Mouse (Mus musculus) embryo, embryonic 10.5 days (tissue): ENCODE results near the gene Serinc1.
A peak's percentile ranks its signal among the peaks of the same experiment; 100 is the strongest.
"Not testable (repeated sequence)": the region's sequence is repeated elsewhere in the genome, so short reads cannot be mapped to it uniquely, and the experiment has no call there.

Source experiments
- DNase-seq: peaks from one replicate; pipeline ENCODE4 v3.0.0-alpha.2; 2015; ENCODE audit warnings: low spot score

The Serinc1 gene

GRCm38 (mm10) chr10:57532218-57533101 is at the start of gene Serinc1:
Gene Serinc1, minus strand, starts transcription at chr10:57532530.
- peak; percentile 97 for DNase-seq

GRCm38 (mm10) chr10:57576721-57577120 is 44.4 kb upstream of the Serinc1 start:
- DNase-seq: no peak

GRCm38 (mm10) chr10:57572130-57572529 is 39.8 kb upstream of the Serinc1 start:
- peak; percentile 58 for DNase-seq

- DNase-seq: peak; percentile 84
These were observed 38.9 kb upstream of the Serinc1 start for GRCm38 (mm10) chr10:57571211-57571730.

- DNase-seq: no peak
These were observed 36.9 kb upstream of the Serinc1 start for GRCm38 (mm10) chr10:57569023-57569931.

GRCm38 (mm10) chr10:57566221-57566620 is 33.9 kb upstream of the Serinc1 start:
- DNase-seq: no peak

- no peak for DNase-seq
These were observed 25.3 kb upstream of the Serinc1 start for GRCm38 (mm10) chr10:57557597-57557996.

GRCm38 (mm10) chr10:57553719-57554118 is 21.4 kb upstream of the Serinc1 start:
- DNase-seq: no peak

- DNase-seq: no peak
These were observed 17.3 kb upstream of the Serinc1 start for GRCm38 (mm10) chr10:57549631-57550030.

GRCm38 (mm10) chr10:57543890-57544289 is 11.6 kb upstream of the Serinc1 start:
- not testable (repeated sequence) for DNase-seq

GRCm38 (mm10) chr10:57531616-57532217 is 613 bp downstream of the Serinc1 start:
- peak; percentile 45 for DNase-seq

- no peak for DNase-seq
These were observed 1.3 kb downstream of the Serinc1 start for GRCm38 (mm10) chr10:57531076-57531475.

- DNase-seq: no peak
These were observed 5.9 kb downstream of the Serinc1 start for GRCm38 (mm10) chr10:57526469-57526868.

- no peak for DNase-seq
These were observed 17.1 kb downstream of the Serinc1 start for GRCm38 (mm10) chr10:57515278-57515677.

GRCm38 (mm10) chr10:57514616-57515015 is 17.7 kb downstream of the Serinc1 start:
- DNase-seq: no peak

GRCm38 (mm10) chr10:57499414-57500156 is 32.7 kb downstream of the Serinc1 start:
- DNase-seq: no peak

GRCm38 (mm10) chr10:57492050-57492449 is 40.3 kb downstream of the Serinc1 start:
- no peak for DNase-seq

- no peak for DNase-seq
These were observed 43.7 kb downstream of the Serinc1 start for GRCm38 (mm10) chr10:57488591-57488990.

- peak; percentile 89 for DNase-seq
These were observed 45.1 kb downstream of the Serinc1 start for GRCm38 (mm10) chr10:57487201-57487600.

GRCm38 (mm10) chr10:57486542-57487071 is 45.7 kb downstream of the Serinc1 start:
- DNase-seq: peak; percentile 57
